Mouse (Mus musculus): ENCODE measurements at regions not wholly inside any gene's neighbourhood (a gene's known extent, or its start where the extent isn't known, plus 50 kb on each side); places are given as distances from the start of the nearest gene placed in this dataset.

- Histone ChIP-seq H3K36me3 (ENCODE audit: control insufficient read depth, insufficient read depth, low read length) (no peaks in the 10 kb centered on the region), H3K4me3 (replicated peaks; ENCODE audit: low read length) (no peak overlapping the region), H3K4me2 (ENCODE audit: low read depth, low read length) (no peak overlapping the region), H3K27ac (ENCODE audit: low read length) (no peak overlapping the region), H3K4me1 (ENCODE audit: control insufficient read depth, insufficient read depth, low read length) (no peaks in the 10 kb centered on the region), H3K9ac (ENCODE audit: low read length) (no peak overlapping the region), H3K27me3 (ENCODE audit: control insufficient read depth, insufficient read depth, low read length) (no peaks in the 10 kb centered on the region), H3K9me3 (replicated peaks; ENCODE audit: control insufficient read depth, low read length) (no peaks in the 10 kb centered on the region)
- ATAC-seq (ENCODE audit: insufficient read depth, low FRiP score) = no peak
- WGBS = 86% methylated on average over 1 of the region's 1 CpGs
Observed at GRCm38 (mm10) chr6:106876690-106877089, 76.8 kb upstream of the Crbn start.

GRCm38 (mm10) chr6:106891879-106892638, 92.2 kb upstream of the Crbn start:
- Histone ChIP-seq H3K27me3 (ENCODE audit: control insufficient read depth, insufficient read depth, low read length) (no peaks in the 10 kb centered on the region), H3K9me3 (replicated peaks; ENCODE audit: control insufficient read depth, low read length) (no peaks in the 10 kb centered on the region), H3K36me3 (ENCODE audit: control insufficient read depth, insufficient read depth, low read length) (no peaks in the 10 kb centered on the region), H3K4me2 (ENCODE audit: low read depth, low read length) (no peak overlapping the region), H3K4me3 (replicated peaks; ENCODE audit: low read length) (no peak overlapping the region), H3K9ac (ENCODE audit: low read length) (no peak overlapping the region), H3K4me1 (ENCODE audit: control insufficient read depth, insufficient read depth, low read length) (no peaks in the 10 kb centered on the region), H3K27ac (ENCODE audit: low read length) (no peak overlapping the region)
- WGBS = 47% methylated on average over 4 of the region's 4 CpGs
- ATAC-seq (ENCODE audit: insufficient read depth, low FRiP score) = no peak

GRCm38 (mm10) chr6:106892639-106892934, 92.7 kb upstream of the Crbn start:
- H3K4me3 ChIP-seq (replicated peaks; ENCODE audit: low read length) = no peak overlapping the region
- WGBS = 44% methylated on average over 2 of the region's 2 CpGs
- H3K4me2 ChIP-seq (ENCODE audit: low read depth, low read length) = no peak overlapping the region
- H3K9ac ChIP-seq (ENCODE audit: low read length) = no peak overlapping the region
- ATAC-seq (ENCODE audit: insufficient read depth, low FRiP score) = no peak
- H3K9me3 ChIP-seq (replicated peaks; ENCODE audit: control insufficient read depth, low read length) = no peaks in the 10 kb centered on the region
- no peaks in the 10 kb centered on the region for H3K4me1 ChIP-seq (ENCODE audit: control insufficient read depth, insufficient read depth, low read length)
- H3K27ac ChIP-seq (ENCODE audit: low read length) = no peak overlapping the region
- no peaks in the 10 kb centered on the region for H3K27me3 ChIP-seq (ENCODE audit: control insufficient read depth, insufficient read depth, low read length)
- H3K36me3 ChIP-seq (ENCODE audit: control insufficient read depth, insufficient read depth, low read length) = no peaks in the 10 kb centered on the region

- no peak for ATAC-seq (ENCODE audit: insufficient read depth, low FRiP score)
- Histone ChIP-seq H3K4me3 (replicated peaks; ENCODE audit: low read length) (no peak overlapping the region), H3K4me1 (ENCODE audit: control insufficient read depth, insufficient read depth, low read length) (no peaks in the 10 kb centered on the region), H3K27me3 (ENCODE audit: control insufficient read depth, insufficient read depth, low read length) (no peaks in the 10 kb centered on the region), H3K9me3 (replicated peaks; ENCODE audit: control insufficient read depth, low read length) (no peaks in the 10 kb centered on the region), H3K36me3 (ENCODE audit: control insufficient read depth, insufficient read depth, low read length) (no peaks in the 10 kb centered on the region), H3K9ac (ENCODE audit: low read length) (no peak overlapping the region), H3K27ac (ENCODE audit: low read length) (no peak overlapping the region), H3K4me2 (ENCODE audit: low read depth, low read length) (no peak overlapping the region)
- WGBS = 77% methylated on average over 8 of the region's 8 CpGs
Observed at GRCm38 (mm10) chr6:106903953-106904683, 104.2 kb upstream of the Crbn start.

- Histone ChIP-seq H3K36me3 (ENCODE audit: control insufficient read depth, insufficient read depth, low read length) (no peaks in the 10 kb centered on the region), H3K27me3 (ENCODE audit: control insufficient read depth, insufficient read depth, low read length) (no peaks in the 10 kb centered on the region), H3K4me2 (ENCODE audit: low read depth, low read length) (no peak overlapping the region), H3K4me1 (ENCODE audit: control insufficient read depth, insufficient read depth, low read length) (no peaks in the 10 kb centered on the region), H3K4me3 (replicated peaks; ENCODE audit: low read length) (no peak overlapping the region), H3K9ac (ENCODE audit: low read length) (no peak overlapping the region), H3K9me3 (replicated peaks; ENCODE audit: control insufficient read depth, low read length) (no peaks in the 10 kb centered on the region), H3K27ac (ENCODE audit: low read length) (no peak overlapping the region)
- ATAC-seq (ENCODE audit: insufficient read depth, low FRiP score) = no peak
- 81% methylated on average over 2 of the region's 2 CpGs for WGBS
Observed at GRCm38 (mm10) chr6:106915121-106915520, 115.2 kb upstream of the Crbn start.

GRCm38 (mm10) chr6:106916683-106917289, 116.9 kb upstream of the Crbn start:
- WGBS = 90% methylated on average over 3 of the region's 3 CpGs
- Histone ChIP-seq H3K36me3 (ENCODE audit: control insufficient read depth, insufficient read depth, low read length) (no peaks in the 10 kb centered on the region), H3K4me1 (ENCODE audit: control insufficient read depth, insufficient read depth, low read length) (no peaks in the 10 kb centered on the region), H3K27me3 (ENCODE audit: control insufficient read depth, insufficient read depth, low read length) (no peaks in the 10 kb centered on the region), H3K27ac (ENCODE audit: low read length) (no peak overlapping the region), H3K9me3 (replicated peaks; ENCODE audit: control insufficient read depth, low read length) (no peaks in the 10 kb centered on the region), H3K9ac (ENCODE audit: low read length) (no peak overlapping the region), H3K4me2 (ENCODE audit: low read depth, low read length) (no peak overlapping the region), H3K4me3 (replicated peaks; ENCODE audit: low read length) (no peak overlapping the region)
- no peak for ATAC-seq (ENCODE audit: insufficient read depth, low FRiP score)

- no peak for ATAC-seq (ENCODE audit: insufficient read depth, low FRiP score)
- Histone ChIP-seq H3K4me2 (ENCODE audit: low read depth, low read length) (no peak overlapping the region), H3K27ac (ENCODE audit: low read length) (no peak overlapping the region), H3K36me3 (ENCODE audit: control insufficient read depth, insufficient read depth, low read length) (no peaks in the 10 kb centered on the region), H3K9me3 (replicated peaks; ENCODE audit: control insufficient read depth, low read length) (no peaks in the 10 kb centered on the region), H3K27me3 (ENCODE audit: control insufficient read depth, insufficient read depth, low read length) (no peaks in the 10 kb centered on the region), H3K4me3 (replicated peaks; ENCODE audit: low read length) (no peak overlapping the region), H3K4me1 (ENCODE audit: control insufficient read depth, insufficient read depth, low read length) (no peaks in the 10 kb centered on the region), H3K9ac (ENCODE audit: low read length) (no peak overlapping the region)
- 26% methylated on average over 2 of the region's 2 CpGs for WGBS
Observed at GRCm38 (mm10) chr6:106920951-106921350, 121.1 kb upstream of the Crbn start.

- no peaks in the 10 kb centered on the region for H3K27me3 ChIP-seq (ENCODE audit: control insufficient read depth, insufficient read depth, low read length)
- no peaks in the 10 kb centered on the region for H3K9me3 ChIP-seq (replicated peaks; ENCODE audit: control insufficient read depth, low read length)
- WGBS = 88% methylated on average over 2 of the region's 2 CpGs
- no peak overlapping the region for H3K9ac ChIP-seq (ENCODE audit: low read length)
- no peak for ATAC-seq (ENCODE audit: insufficient read depth, low FRiP score)
- no peak overlapping the region for H3K4me2 ChIP-seq (ENCODE audit: low read depth, low read length)
- no peak overlapping the region for H3K27ac ChIP-seq (ENCODE audit: low read length)
- H3K4me3 ChIP-seq (replicated peaks; ENCODE audit: low read length) = no peak overlapping the region
- no peaks in the 10 kb centered on the region for H3K36me3 ChIP-seq (ENCODE audit: control insufficient read depth, insufficient read depth, low read length)
- no peaks in the 10 kb centered on the region for H3K4me1 ChIP-seq (ENCODE audit: control insufficient read depth, insufficient read depth, low read length)
Observed at GRCm38 (mm10) chr6:106925486-106925885, 125.6 kb upstream of the Crbn start.

GRCm38 (mm10) chr6:106933584-106933983, 133.7 kb upstream of the Crbn start:
- ATAC-seq (ENCODE audit: insufficient read depth, low FRiP score) = peak; percentile 82; the same call in 1 of the 2 replicates

More at GRCm38 (mm10) chr6:106933584-106933983, 133.7 kb upstream of the Crbn start:
- H3K9me3 ChIP-seq (replicated peaks; ENCODE audit: control insufficient read depth, low read length) = no peaks in the 10 kb centered on the region
- no peak overlapping the region for H3K9ac ChIP-seq (ENCODE audit: low read length)
- H3K4me1 ChIP-seq (ENCODE audit: control insufficient read depth, insufficient read depth, low read length) = no peaks in the 10 kb centered on the region
- H3K4me3 ChIP-seq (replicated peaks; ENCODE audit: low read length) = no peak overlapping the region
- no peak overlapping the region for H3K4me2 ChIP-seq (ENCODE audit: low read depth, low read length)
- H3K27ac ChIP-seq (ENCODE audit: low read length) = no peak overlapping the region
- H3K36me3 ChIP-seq (ENCODE audit: control insufficient read depth, insufficient read depth, low read length) = no peaks in the 10 kb centered on the region
- WGBS = 54% methylated on average over 6 of the region's 6 CpGs
- H3K27me3 ChIP-seq (ENCODE audit: control insufficient read depth, insufficient read depth, low read length) = no peaks in the 10 kb centered on the region

Measured in stomach, embryonic 16.5 days (tissue).